Mouse (Mus musculus) forebrain, embryonic 16.5 days (tissue): Measurements from ENCODE around the gene Filip1l. TPM values are rescaled to one million over a fixed set of nuclear protein-coding genes. Genes with fewer than 3 reads are reported as not detected.
A peak's percentile ranks its signal among the peaks of the same experiment; 100 is the strongest.

Source experiments
- ATAC-seq: fragments of 200-750 bp; cut with Nextera tagmentation; 2 replicates; pipeline ENCODE4 v1.8.0; 2017; ENCODE audit warnings: mild to moderate bottlenecking, moderate library complexity
- H3K27ac ChIP-seq: fragments of 300-500 bp; sonication (generic); 2 replicates; pipeline ENCODE4 v1.5.1; 2014; ENCODE audit warnings: low read length, control low read depth
- H3K27me3 ChIP-seq: fragments of 300-500 bp; sonication (generic); replicated peaks from 2 replicates; pipeline ENCODE4 v1.6.1; 2014; ENCODE audit warnings: low read length; ENCODE audit not compliant: control insufficient read depth, insufficient read depth
- H3K36me3 ChIP-seq: fragments of 300-500 bp; sonication (generic); 2 replicates; pipeline ENCODE4 v1.6.1; 2014; ENCODE audit not compliant: control insufficient read depth, insufficient read depth
- H3K4me1 ChIP-seq: fragments of 300-500 bp; sonication (generic); replicated peaks from 2 replicates; pipeline ENCODE4 v1.6.1; 2014; ENCODE audit warnings: low read length; ENCODE audit not compliant: control insufficient read depth, insufficient read depth
- H3K4me2 ChIP-seq: fragments of 300-500 bp; sonication (generic); 2 replicates; pipeline ENCODE4 v1.6.1; 2014; ENCODE audit warnings: mild to moderate bottlenecking, low read length, control low read depth
- H3K4me3 ChIP-seq: fragments of 300-500 bp; sonication (generic); replicated peaks from 2 replicates; pipeline ENCODE4 v1.5.1; 2014; ENCODE audit warnings: mild to moderate bottlenecking, low read length, control low read depth
- H3K9ac ChIP-seq: fragments of 300-500 bp; sonication (generic); replicated peaks from 2 replicates; pipeline ENCODE4 v1.6.1; 2014; ENCODE audit warnings: low read depth, low read length, control low read depth
- H3K9me3 ChIP-seq: fragments of 300-500 bp; sonication (generic); 2 replicates; pipeline ENCODE4 v1.6.1; 2016; ENCODE audit warnings: low read length; ENCODE audit not compliant: control insufficient read depth
- WGBS: fragments of 180-500 bp; shearing (Covaris S2); extraction: QIAGEN DNeasy Blood & Tissue Kit; methylation state at CpG from one replicate; pipeline ENCODE4 v1.1.7; 2014; 5-methylcytosine and 5-hydroxymethylcytosine counted together
- polyA plus RNA-seq: library from polyadenylated mRNA; unstranded; fragments of >200 nt; fragmentation: Nextera tagmentation; extraction: Ambion mirVana; gene quantifications from 2 replicates; pipeline ENCODE4 v1.2.1, GENCODE M21; 2015

Gene Filip1l
- polyA plus RNA-seq, 1 experiment from 2014 or later, result 2.2 TPM

DNA sequence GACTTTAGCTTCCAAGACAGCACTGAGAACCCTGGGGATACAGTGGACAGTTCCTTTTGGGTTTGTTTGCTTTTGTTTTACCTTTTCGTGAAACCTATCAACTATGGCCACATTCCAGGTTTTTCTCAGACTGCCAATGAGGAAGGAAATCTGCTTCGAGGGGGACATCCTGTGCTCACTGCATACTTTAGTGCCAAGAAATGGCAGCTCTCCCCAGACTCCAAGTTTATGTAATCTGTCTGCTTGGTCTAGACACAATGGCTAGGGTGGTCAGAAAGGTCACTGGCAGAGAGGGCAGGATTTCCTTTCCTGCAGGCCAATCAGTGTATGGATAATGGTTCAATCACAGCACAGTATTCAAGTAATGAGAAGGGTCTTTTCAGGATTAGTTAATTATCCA lies 229.1 kb downstream of the Filip1l start:
- H3K4me2 ChIP-seq, result no peak overlapping the region
- ATAC-seq, result no peak
- H3K9ac ChIP-seq, result no peak overlapping the region
- H3K36me3 ChIP-seq, result no peaks in the 10 kb centered on the region
- no peaks in the 10 kb centered on the region for H3K27me3 ChIP-seq
- no peak overlapping the region for H3K4me3 ChIP-seq
- H3K4me1 ChIP-seq, result no peaks in the 10 kb centered on the region
- no peaks in the 10 kb centered on the region for H3K9me3 ChIP-seq
- no peak overlapping the region for H3K27ac ChIP-seq
- WGBS, result 79% methylated on average over 2 of the region's 2 CpGs

DNA sequence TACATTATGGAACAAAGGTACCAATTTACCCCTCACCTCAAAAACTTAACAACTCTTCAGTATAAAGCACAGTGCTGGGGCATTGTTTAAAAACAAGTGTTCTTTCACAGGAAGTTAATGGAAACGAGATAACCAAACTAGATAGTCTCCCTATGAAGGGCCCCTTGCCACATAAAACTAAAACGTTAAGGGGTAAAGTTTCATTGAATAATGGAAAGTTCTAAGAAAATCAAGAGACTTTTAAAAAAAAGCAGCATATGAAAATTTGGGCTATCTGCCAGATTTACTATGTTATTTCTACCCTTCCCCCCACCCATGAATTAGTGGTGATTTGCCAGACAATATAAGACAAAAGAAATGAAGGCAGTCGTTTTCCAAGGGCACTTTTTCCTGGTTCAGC lies 232.3 kb downstream of the Filip1l start:
- H3K4me2 ChIP-seq, result no peak overlapping the region
- H3K27ac ChIP-seq, result no peak overlapping the region
- H3K4me3 ChIP-seq, result no peak overlapping the region
- H3K27me3 ChIP-seq, result no peaks in the 10 kb centered on the region
- no peak overlapping the region for H3K9ac ChIP-seq
- 41% methylated on average over 3 of the region's 3 CpGs for WGBS
- no peak for ATAC-seq
- H3K36me3 ChIP-seq, result no peaks in the 10 kb centered on the region
- no peaks in the 10 kb centered on the region for H3K4me1 ChIP-seq
- H3K9me3 ChIP-seq, result no peaks in the 10 kb centered on the region

DNA sequence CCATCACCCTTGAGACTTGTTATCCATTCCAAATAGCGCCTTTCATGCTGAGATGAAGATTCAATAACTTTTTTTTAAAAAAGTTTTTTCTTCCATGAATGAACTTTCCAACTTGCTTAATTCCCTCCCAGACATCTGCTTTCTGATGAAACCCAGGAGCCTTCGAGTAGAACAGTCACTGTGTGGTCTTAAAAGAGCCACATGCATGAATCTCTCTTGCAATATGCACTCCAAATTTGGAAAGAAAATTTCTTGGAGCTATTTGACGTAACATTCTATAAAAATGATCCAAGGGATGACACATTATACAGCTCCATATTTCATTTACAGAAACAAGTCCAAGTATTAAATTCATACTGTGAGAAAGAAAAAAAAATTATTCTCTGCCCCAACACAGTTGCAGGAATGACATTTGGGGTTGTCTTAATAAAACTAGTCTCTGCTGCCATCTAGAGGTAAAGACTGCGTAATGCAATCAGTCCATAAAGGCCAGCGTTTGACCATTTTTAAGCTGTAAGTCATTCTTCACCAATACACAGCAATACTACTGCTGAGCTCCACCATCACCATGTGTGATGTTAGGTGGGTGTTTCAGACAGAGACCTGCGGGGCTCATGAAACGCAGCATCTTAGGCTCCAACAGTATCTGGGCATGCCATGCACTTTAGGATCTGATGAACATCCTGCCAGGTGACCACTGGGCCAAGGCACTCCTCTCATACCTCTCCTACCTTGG lies 240.7 kb downstream of the Filip1l start:
- H3K4me2 ChIP-seq, result no peak overlapping the region
- no peaks in the 10 kb centered on the region for H3K36me3 ChIP-seq
- H3K4me1 ChIP-seq, result no peaks in the 10 kb centered on the region
- no peaks in the 10 kb centered on the region for H3K27me3 ChIP-seq
- no peak overlapping the region for H3K4me3 ChIP-seq
- 44% methylated on average over 7 of the region's 7 CpGs for WGBS
- H3K9me3 ChIP-seq, result no peaks in the 10 kb centered on the region
- H3K27ac ChIP-seq, result no peak overlapping the region
- no peak overlapping the region for H3K9ac ChIP-seq
- peak; percentile 78 for ATAC-seq

DNA sequence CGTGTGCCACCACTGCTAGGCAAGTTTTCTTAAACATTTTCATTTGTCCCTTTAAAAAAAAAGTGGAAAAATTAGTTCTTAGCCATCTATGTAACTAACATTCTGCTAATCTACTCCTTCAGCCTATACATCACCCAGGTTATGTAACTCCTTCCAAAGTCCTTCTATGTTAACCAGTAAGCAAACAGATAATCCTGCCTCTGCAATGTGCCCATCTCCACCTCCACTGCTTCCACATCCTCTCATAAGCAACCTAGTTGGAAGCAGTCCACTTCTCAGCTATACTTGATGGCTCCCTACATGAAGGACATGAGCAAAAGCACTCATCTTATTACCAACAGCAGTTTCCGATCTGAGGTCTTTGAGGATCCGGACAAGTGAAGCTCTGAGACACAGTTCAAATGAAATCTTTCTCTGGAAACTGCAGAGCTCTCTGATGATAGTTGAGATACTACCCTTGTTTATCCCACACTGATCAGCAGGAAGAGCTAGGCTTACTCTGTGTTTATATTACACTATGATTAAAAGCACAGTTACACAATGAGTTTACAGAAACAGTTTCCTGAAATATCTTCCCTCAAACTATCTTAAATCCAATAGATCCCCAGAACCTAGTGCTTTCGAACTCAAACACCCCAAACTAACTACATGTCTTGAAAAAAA lies 244.5 kb downstream of the Filip1l start:
- WGBS, result 93% methylated on average over 4 of the region's 4 CpGs
- no peak for ATAC-seq
- Histone ChIP-seq H3K4me3 (no peak overlapping the region), H3K27me3 (no peaks in the 10 kb centered on the region), H3K4me1 (no peaks in the 10 kb centered on the region), H3K9ac (no peak overlapping the region), H3K9me3 (no peaks in the 10 kb centered on the region), H3K27ac (no peak overlapping the region), H3K4me2 (no peak overlapping the region), H3K36me3 (no peaks in the 10 kb centered on the region)

DNA sequence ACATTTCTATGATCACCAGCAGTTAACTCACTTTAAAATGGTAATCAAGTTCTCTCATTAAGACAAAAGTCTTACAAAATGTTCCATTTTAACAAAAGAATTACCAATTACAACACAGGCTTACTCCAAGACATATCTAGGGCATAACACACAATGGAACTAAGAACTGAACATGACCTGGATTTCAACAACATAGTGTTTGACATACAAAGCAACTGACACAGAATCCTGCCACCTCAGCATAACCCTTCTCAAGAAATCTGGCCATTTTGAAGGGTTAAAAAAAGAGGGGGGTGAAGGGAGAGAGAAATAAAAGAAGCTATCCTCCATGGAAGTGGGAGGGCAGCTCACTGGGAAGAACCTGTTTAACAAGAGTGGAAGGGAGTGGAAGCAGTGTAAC lies 248.1 kb downstream of the Filip1l start:
- H3K27ac ChIP-seq, result no peak overlapping the region
- no peaks in the 10 kb centered on the region for H3K27me3 ChIP-seq
- no peak overlapping the region for H3K9ac ChIP-seq
- no peak for ATAC-seq
- H3K4me1 ChIP-seq, result no peaks in the 10 kb centered on the region; the same call in 1 of the 2 replicates
- H3K36me3 ChIP-seq, result no peaks in the 10 kb centered on the region
- no peak overlapping the region for H3K4me3 ChIP-seq
- H3K9me3 ChIP-seq, result no peaks in the 10 kb centered on the region
- H3K4me2 ChIP-seq, result no peak overlapping the region

DNA sequence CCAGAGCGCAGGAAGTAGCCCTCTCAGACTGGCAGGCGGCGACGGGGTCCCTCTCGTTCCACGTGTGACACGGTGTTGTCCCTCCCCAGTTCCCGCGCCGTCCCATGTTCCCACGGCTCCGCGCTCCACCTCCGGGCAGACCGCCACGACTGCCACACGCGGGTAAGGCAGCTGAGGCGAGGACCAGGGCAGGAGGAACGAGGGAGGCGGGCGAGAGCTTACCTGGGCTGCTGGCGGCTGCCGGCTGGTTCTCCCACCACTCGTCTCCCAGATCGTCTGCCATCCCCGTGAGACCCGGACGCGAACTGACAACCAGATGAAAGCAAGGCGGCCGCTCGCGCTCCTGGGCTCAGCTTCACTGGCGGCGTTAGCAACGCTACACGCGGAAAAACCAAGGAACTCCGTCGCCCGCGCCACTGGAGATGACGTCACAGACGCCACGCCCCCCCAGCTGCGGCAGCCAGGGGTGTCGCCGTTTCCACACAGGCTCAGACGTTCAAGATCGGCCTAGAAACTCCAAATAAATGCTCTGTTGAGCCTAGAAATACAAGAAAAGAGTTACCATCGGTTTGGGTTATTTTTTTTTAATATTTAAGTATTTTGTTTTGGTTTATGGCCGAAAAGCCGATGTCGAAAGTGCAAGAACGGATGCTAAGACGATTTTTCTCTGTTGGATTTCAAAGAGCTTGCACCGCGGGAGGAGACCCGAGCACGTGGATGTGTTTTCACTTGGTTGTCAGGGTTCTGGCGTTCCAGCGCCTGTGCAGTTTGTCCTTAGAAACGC lies 253.7 kb downstream of the Filip1l start, which contains the start of gene Cmss1:
Cmss1 (minus strand) TSS at position 421 of the 784 bp plus-strand sequence.
- no peaks in the 10 kb centered on the region for H3K9me3 ChIP-seq
- peak within 1 kb of the TSS; percentile 93 for H3K4me2 ChIP-seq
- peak within 1 kb of the TSS; percentile 94 for H3K4me3 ChIP-seq
- peak within 1 kb of the TSS; percentile 80 for H3K27ac ChIP-seq
- under 1% methylated on average over 64 of the region's 64 CpGs for WGBS
- H3K36me3 ChIP-seq, result no peaks in the 10 kb centered on the region
- H3K9ac ChIP-seq, result peak within 1 kb of the TSS; percentile 73
- peaks cover 4% of the 10 kb centered on the region for H3K4me1 ChIP-seq
- peak; percentile 95 for ATAC-seq
- no peaks in the 10 kb centered on the region for H3K27me3 ChIP-seq

DNA sequence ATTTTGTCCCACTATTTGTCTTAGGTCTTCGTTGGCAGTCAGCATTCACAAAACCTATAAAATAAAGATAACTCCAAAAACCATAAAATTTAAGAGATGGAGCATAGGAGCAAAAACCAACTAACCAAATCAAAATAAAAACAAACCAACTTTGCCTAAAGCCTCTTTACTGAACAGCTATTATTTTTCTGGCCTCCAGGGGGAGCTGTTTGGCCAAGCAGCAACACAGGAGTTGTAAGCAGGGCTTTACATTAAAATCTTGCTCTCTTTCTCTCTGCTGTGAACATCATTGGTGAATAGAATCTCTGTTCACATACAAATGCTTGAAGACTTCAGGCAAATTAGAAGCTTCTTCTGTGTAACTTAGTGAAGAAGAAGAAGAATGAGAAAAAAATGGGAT lies 258.9 kb downstream of the Filip1l start:
- Histone ChIP-seq H3K27me3 (no peaks in the 10 kb centered on the region), H3K9me3 (no peaks in the 10 kb centered on the region), H3K4me2 (no peak overlapping the region), H3K9ac (no peak overlapping the region), H3K36me3 (no peaks in the 10 kb centered on the region), H3K4me1 (peaks cover 4% of the 10 kb centered on the region), H3K27ac (no peak overlapping the region), H3K4me3 (no peak overlapping the region)
- no peak for ATAC-seq
- 5% methylated on average over 1 of the region's 1 CpGs for WGBS
